Mouse (Mus musculus): ENCODE measurements at regions not wholly inside any gene's neighbourhood (a gene's known extent, or its start where the extent isn't known, plus 50 kb on each side); places are given as distances from the start of the nearest gene placed in this dataset.
A peak's percentile ranks its signal among the peaks of the same experiment; 100 is the strongest.

DNA sequence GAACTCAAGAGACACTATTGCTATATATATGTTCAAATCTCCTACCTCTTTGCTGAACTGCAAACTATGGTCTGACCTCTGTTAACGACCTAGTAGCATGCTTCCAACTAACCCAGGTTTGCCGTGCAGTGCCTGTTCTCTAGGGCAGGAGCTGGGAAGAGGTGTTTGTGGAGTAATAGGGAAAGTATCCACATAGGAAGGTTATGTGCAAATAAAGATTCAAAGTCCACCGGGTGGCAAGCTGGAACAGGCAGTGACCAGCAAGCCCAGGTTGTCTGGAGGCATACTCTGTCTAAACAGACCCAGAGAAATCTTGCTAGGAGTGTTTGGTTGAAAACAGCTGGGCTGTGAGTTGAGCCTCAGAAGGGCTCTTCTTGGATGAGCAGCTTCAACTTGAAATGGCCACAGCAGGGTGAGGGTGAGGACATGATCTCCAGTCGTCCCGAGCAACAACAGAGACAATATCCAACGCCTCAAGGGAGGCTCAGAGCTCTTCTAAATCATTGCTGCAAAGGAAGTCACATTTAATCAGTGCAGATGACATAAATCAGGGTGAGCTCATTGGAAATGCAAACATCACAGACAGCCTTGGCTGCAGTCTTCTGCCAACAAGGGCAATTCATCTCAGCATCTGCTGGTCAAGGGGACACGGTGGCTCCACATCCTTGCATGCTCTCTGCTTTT is 846.7 kb downstream of the Synb start:
- no peak for DNase-seq (ENCODE audit: extremely low read depth, low read depth, low spot score)

DNA sequence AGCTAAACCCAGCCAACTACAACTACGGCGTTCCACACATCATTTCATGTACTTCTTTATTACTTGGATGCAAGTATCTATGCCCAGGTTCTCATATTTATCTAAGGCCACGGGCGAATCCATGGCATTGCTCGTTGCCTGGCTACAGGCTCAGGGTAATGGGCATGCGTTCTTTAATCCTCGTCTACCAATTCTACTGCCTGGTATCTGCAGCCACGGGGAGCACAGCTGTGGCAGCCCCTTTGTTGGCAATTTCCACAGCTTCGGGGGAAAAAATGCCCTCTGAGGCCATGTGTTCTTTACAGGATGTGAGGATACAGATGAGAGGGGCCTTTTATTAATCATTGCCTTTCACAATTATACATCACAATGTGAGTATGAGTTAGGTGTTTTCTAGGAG is 860.8 kb downstream of the Synb start:
- DNase-seq (ENCODE audit: extremely low read depth, low read depth, low spot score) = no peak

DNA sequence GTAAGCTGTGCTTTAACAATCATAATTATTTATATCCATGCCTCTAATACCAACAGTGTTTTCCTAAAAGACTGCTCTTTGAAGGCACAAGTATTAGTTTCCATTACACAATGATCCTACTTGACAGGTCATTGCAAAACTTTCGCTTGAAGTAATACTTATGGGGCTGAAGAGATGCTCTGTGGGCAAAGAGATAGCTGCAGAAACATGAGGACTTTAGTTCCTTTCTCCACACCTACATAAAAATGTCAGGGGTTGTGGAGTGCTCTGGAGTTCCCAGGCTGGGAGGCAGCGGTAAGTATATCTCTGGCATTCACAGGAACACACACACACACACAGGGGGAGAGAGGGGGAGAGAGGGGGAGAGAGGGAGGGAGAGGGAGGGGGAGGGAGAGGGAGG is 862.0 kb downstream of the Synb start:
- DNase-seq (ENCODE audit: extremely low read depth, low read depth, low spot score) = no peak

DNA sequence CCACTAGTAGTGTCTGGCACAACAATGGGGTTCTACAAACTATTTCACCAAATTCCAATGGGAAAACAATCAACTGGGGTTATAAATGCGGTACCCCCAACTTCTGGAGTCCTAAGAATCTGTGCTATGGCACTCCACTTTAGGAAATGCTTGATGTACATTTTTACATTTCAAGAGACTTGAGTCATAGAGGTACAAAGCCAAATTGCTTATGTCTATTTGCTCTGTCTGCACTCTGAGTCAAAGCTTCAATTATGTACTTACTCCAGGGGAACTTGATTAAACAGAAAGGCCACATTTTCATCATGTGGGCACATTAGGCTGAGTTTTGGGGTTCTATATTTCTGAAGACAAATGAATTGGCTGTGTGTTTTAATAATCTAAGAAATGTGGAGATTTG is 866.9 kb downstream of the Synb start:
- no peak for DNase-seq (ENCODE audit: extremely low read depth, low read depth, low spot score)

DNA sequence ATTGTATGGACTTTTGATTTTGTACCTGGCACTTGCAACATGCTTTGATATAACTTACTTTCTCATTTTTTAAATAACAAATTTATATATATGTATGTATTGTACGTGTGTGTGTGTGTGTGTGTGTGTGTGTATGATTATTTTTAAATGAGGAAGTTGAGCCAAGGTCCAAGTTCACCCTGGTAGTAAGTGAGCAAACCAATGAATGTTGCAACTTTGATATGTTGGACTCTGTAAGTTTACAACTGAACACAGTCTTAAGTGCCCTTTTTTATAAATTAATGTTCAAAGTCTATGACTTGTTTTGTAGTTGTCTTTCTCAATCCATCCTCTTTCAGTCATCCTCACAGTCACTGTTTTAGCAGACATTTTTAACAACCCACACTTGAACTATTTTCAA is 901.7 kb downstream of the Synb start:
- DNase-seq (ENCODE audit: extremely low read depth, low read depth, low spot score) = no peak

DNA sequence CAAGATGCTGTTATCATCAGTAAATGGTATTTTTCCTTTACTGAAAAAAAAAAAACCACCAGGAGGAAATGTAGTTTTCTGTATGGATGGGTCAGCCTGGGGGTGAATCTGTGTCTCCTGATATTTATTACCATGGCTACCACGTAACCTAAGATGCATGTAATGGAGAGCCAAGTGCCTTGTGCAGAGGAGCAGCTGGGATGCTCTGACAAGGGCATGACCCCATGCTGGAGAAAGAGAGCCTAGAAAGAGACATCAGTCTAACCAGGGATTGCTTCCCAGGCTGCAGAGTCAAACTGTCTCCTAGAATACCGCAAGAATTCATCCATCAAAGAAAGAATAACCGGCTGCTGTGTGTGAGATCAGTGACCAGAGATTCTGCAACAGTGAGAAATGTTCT is 902.2 kb downstream of the Synb start:
- no peak for DNase-seq (ENCODE audit: extremely low read depth, low read depth, low spot score)

DNA sequence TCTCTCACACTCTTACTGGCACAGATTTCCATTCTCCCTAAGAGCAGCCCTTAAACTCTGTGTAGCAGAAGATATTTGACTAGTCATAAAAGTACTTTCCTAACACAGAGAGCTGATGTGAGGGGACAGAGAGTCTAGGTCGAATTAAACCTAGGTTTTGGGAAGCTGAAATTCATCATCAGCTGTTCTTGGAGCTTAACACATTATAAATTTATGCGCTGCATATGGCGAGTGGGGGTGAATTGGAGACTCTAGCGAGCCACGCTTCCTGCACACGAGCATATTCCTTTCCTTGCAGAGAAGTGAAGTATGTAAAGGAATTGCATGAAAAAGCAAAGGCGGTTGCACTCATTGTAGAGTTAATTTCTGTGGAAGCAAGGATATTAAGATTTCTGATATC is 912.4 kb downstream of the Synb start:
- no peak for DNase-seq (ENCODE audit: extremely low read depth, low read depth, low spot score)

DNA sequence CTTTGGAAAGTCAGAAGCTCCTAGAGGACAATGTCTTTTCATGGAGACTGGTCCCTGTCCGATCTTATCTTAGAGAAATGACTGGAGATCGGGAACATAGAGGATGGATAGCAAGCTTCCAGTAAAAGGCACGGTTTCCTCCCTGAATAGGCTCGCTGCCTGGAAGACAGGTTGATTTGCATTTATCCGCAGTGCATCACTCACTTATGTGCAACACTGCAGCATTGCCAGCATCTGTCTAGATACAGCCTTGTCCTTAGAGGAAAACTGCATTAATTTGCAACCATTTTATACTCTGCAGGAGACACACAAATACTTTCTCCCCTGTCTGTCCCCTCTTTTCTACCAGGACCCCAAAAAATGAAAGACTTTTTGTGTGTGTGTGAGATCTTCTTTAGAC is 926.4 kb downstream of the Synb start:
- no peak for DNase-seq (ENCODE audit: extremely low read depth, low read depth, low spot score)

DNA sequence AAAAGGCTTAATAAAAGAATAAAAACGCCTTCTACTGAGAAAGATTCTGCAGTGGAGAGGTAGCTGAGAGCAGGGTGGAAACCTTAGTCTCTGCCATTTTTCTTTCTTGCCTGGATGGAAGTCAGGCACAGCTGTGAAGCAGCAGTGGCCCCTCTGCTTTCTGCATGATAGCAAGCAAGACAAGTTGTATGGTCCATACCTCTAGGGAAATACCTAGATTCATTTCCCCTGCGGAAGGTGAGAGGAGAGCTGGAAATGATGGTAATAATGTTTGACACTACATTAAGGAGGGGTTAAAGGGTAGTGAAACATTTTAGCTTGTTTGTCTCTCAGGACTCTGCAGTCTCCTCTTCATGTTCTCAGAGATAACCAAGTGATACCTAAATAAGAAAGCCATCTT is 930.2 kb downstream of the Synb start:
- DNase-seq (ENCODE audit: extremely low read depth, low read depth, low spot score) = no peak

DNA sequence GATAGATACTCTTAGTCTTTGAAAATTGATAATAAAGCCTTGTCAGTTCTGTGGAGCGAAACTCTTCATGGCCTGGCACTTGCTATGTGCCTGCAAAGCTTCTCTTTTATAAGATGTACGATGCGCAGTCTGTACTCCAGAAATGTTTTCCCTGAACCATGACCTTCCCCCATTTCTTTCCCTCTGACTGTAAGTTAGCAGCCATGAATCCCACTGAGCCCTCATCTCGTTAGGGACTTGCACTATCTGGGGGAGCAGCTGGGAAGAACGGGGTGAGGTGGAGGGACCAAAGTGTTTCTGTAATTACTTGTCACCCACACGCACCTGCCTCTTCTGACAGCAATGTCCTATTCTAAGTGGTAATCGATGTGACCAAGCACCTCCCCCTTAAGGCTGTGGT is 932.1 kb downstream of the Synb start:
- DNase-seq (ENCODE audit: extremely low read depth, low read depth, low spot score) = no peak

DNA sequence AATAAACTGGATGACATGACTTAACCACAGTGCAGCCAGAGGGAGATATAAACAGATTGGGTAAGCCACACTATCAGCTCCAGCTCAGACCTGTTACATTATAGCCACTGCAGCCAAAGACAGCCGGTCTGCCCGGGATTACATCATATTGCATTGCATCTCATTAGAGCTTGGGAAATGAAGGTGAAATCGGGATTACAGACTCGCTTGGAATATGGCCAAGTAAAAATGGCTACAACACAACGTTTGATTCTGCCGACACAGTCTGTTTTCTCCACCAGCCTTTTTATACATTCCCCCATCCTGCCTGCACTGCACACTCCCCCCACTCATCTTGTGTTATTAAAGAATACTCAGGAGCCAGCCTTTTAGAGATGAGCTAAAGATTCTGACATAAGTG is 932.6 kb downstream of the Synb start:
- peak; percentile 7 for DNase-seq (ENCODE audit: extremely low read depth, low read depth, low spot score)

DNA sequence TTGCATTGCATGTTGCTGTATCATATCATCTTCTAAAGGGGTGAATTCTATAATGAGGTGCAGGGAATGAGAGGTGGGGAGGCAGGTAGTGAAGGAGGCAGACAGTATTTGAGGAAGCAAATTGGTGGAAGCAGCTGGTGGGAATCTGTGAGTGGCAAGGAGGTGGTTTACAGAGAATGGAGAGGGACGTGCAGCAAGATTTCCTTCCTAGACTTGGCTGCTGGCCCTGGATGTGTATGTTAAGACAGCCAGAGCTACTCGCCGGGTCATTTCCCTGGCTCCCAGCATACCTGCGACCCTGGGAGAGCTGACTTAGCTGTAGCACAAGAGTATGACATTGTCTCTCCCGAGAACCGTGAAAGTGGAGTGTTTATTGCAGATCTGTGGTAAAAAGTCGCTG is 937.7 kb downstream of the Synb start:
- no peak for DNase-seq (ENCODE audit: extremely low read depth, low read depth, low spot score)

DNA sequence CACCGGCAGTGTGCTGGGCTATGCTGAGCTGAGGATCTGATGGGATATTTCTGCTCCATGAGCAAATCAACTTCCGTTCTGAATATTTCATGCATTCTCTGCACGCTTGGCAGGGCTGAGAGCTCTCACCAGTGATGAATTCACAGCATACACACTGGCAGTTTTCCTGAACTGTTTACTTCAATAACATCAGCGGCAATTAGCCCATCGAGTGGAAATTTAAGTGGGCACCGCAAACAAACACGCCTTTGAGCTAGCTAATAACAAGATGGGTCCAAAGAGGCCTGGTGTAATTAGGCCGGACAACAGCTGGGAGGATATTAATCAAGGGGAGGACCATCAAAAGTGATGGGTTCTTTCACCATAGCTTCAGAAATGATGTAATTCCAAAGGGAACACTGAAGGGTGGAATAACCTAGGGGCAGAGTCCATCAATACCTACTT is 938.6 kb downstream of the Synb start:
- no peak for DNase-seq (ENCODE audit: extremely low read depth, low read depth, low spot score)

DNA sequence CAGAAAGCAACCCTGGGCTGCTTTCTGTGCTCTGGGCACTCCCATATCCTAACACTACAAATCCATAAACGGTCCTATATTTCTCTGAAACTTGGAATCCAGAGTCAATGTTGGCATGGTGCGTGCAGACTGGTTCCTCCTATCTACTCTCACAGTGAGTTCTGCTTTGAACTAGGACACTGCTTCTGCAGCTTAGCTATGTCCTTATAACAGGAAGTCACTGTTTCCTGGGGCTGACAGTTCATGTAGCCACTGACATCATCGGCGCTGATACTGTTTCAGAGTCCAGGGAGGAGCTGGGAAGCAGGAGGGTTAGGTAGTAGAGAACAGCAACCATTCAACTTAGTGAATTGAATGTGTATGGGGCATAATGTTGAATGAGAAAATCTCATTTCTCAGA is 948.6 kb downstream of the Synb start:
- no peak for DNase-seq (ENCODE audit: extremely low read depth, low read depth, low spot score)

DNA sequence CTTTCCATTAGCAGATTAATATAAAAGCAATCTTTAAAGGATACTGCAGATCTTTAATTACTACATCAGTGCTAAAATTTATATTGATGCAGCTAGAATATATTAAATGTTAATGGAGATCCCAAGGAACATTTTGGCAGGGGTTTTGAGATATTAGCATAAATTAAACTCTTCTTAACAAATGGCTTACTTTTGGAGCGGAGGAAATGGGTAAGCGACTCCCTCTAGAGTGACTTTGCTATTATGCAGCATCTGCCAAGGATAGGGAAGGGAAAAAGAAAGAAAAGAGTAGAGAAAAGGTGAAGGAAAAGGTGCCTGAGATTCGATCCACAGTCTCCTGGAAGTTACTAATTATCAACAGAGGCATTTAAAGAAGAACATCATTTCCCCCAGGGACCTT is 949.4 kb downstream of the Synb start:
- DNase-seq (ENCODE audit: extremely low read depth, low read depth, low spot score) = no peak

DNA sequence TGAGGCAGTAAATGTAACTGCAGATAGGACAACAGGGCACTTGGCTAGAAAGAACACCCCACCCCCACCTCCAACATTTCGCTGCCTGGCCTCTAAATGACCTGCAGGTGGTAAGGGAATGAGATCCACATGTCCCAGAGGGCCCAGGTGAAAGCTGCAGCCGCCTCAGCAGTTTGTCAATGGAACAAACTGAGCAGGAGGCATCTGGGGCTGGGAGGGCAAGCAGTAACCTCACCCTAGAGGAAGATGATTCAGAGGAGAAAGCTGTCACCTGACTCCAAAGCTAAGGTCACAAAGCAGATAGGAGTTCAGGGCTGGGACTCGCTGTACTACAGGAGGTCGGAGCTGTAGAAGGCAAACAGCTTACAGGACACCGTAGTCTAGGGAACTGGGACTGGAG is 955.7 kb downstream of the Synb start:
- no peak for DNase-seq (ENCODE audit: extremely low read depth, low read depth, low spot score)

DNA sequence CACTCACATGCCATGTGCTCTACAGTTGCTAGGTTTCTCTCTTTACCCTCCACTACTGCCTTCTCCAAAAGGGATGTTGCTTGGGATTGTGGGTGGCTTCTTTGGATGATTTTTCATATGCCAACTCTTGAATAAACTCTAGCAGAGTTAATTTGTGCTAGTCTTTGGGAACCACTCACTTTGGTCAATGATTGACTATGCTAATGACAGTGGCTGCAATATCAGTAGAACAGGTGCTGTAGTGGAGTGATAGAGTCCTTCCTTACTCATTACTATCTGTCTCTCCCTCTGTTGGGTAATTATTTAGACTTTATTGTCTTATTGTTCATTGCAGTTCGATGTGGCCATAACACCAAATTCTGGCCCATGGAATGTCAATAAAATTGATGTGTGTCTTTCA is 969.0 kb downstream of the Synb start:
- no peak for DNase-seq (ENCODE audit: extremely low read depth, low read depth, low spot score)

DNA sequence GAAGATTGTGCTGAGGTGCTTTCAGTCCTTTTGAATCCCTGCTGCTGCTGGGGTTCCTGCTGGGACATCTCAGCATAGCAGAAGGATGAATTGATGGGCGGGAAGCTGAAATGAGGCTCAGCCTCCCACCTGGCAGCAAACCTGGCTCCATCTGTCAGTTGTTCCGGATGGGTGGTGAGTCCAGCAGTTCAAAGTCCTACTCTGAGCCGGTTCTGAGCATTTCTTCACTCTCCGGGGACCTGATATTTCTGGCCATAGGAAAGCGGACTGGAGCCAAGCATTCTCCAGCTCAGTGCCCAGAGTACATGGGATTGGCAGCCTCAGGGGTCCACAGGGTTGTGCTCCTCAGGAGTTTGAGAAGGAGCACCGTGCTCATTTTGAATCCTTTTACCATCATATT is 971.1 kb downstream of the Synb start:
- no peak for DNase-seq (ENCODE audit: extremely low read depth, low read depth, low spot score)

DNA sequence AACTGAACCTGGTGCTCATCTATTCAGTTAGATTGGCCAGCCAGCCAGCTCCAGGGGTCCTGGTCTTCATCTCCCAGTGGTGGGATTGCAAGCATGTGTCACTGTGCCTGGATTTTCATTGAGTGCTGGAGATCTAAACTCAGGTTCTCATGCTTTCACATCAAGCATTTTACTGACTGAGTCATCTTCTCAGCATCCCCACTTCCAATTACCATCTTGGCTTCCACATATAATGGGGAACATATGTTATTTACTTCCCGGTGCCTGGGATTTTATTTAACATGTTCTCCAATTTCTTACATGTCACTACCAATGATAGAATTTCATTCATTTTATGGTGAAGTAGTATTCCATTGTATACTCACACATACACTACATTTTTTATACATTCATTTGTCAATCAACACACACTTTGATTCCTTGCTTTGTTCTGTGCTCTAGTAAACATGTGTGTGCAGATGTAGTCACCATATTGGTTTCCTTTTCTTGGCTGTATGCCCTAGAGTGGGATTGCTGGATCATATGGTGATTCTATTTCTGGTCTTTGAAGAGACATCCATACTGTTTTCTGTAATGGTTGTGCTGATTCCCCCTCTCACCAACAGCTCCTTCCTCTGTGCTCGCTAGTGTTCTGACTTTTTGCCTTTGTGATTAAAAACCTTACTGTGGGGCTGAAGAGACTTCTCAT is 986.0 kb downstream of the Synb start:
- DNase-seq (ENCODE audit: extremely low read depth, low read depth, low spot score) = no peak

DNA sequence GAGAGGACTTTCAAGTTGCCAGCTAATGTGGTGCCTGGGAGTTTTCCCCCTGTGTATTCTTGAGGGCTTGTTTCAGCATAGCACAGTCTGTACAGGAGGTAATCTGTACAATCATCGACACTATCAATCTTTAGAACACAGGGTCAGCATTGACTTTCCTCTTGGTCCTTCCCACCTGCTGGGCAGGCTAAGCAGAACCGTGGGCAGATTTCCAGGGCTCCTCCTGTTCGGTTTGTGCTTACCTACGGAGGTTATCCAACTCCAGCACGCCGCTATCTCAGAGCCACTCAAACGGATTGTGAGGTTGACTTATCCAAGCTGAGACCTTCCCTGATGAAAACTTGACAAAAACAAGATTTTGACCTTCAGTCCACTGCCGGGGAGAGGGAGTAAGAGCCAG is 988.9 kb downstream of the Synb start:
- DNase-seq (ENCODE audit: extremely low read depth, low read depth, low spot score) = no peak

DNA sequence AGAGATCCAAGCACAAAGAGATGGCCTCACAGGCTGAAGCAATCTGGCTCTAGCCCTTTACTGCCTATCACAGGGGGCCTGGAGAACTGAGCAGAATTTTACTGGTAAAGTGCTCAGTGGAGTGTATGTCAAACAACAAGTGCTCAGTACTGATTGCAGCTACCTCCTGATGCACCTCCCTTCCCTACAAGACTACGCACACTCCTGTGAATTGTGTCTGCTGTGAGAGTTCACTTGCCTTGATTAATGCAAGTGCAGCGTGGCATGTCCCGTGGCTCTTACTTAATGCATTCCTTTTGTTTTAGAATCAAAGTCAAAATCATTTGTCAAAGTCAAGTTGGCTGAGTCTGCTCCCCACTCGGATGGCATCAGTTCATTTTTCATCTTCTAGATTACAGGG is 992.4 kb downstream of the Synb start:
- DNase-seq (ENCODE audit: extremely low read depth, low read depth, low spot score) = no peak

DNA sequence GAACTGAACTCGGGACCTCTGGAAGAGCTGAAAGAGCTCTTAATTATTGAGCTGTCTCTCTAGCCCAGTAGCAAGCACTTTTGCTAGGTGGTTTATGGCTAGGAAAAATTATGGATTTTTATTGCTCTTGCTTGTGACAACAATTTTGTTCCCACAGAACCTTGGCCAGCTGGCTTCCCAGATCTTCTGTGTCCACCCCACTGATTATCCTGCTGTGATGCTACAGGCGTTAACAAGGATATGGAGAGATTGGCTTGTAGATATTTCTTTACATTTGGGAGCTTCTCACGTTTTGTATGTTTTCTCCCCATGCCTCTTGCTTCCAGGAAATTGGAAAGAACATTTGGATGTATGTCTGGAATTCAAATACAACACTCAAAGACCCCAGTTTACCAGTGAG is 1008.6 kb downstream of the Synb start:
- DNase-seq (ENCODE audit: extremely low read depth, low read depth, low spot score) = no peak

DNA sequence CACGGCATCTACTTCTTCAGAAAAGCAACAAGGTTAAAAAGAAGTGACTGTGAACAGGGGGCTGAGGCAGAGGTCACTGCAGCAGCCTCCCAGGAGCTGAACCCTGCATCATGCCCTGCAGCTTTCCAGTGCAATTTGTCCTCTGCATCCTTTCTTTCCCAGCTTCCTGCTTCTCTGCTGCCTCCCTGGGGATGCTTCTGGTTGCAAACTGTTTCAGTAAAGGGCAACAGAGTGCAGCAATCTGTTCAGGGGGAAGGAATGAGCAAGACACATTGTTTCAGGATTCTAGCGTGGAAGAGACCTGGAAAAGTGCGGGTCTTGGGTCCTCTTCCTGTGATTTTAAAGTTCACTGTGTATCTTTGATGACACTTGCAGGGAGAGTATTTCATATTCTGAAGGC is 1032.7 kb downstream of the Synb start:
- DNase-seq (ENCODE audit: extremely low read depth, low read depth, low spot score) = no peak

Measured in fat pad, adult 2 months (tissue).